Mouse (Mus musculus): ENCODE results near the gene Egf. TPM values are rescaled to one million over a fixed set of nuclear protein-coding genes. Genes with fewer than 3 reads are reported as not detected.

The Egf gene
- polyA plus RNA-seq, 1 experiment, result 1.6 TPM

Other genes with a start within 250 kb of the Egf start
- 28.4 and 76.8 TPM in 2 replicates for gene Elovl6, start 223.0 kb downstream of the Egf start, polyA plus RNA-seq (2012; rRNA removed)
- 0.02 TPM in 1 of 2 replicates, not detected in the other for gene Lrit3, start 48.7 kb upstream of the Egf start, polyA plus RNA-seq (2012; rRNA removed)
- not detected in 2 replicates for gene Rrh, start 67.3 kb upstream of the Egf start, polyA plus RNA-seq (2012; rRNA removed)
- gene Gar1, start 76.1 kb upstream of the Egf start, polyA plus RNA-seq (2012; rRNA removed), result 25.7 and 26.0 TPM in 2 replicates
- gene Cfi, start 80.6 kb upstream of the Egf start, polyA plus RNA-seq (2012; rRNA removed), result 3.4 and 3.9 TPM in 2 replicates
- gene Pla2g12a, start 123.3 kb upstream of the Egf start, polyA plus RNA-seq (2012; rRNA removed), result 17.2 and 20.1 TPM in 2 replicates
- gene Casp6, start 146.1 kb upstream of the Egf start, polyA plus RNA-seq (2012; rRNA removed), result 34.1 and 99.1 TPM in 2 replicates
- gene Mcub, start 214.9 kb upstream of the Egf start, polyA plus RNA-seq (2012; rRNA removed), result 2.2 and 2.9 TPM in 2 replicates